Mouse (Mus musculus) c-Kit-positive CD71-positive TER-119-positive erythroid progenitor cells, embryonic 14.5 days (primary cell): Measurements from ENCODE around the gene Tnfrsf13c.

Source experiments
- DNase-seq: peaks from one replicate; pipeline ENCODE4 v3.0.0-alpha.2; 2013; ENCODE audit warnings: low spot score

Gene Tnfrsf13c

DNA sequence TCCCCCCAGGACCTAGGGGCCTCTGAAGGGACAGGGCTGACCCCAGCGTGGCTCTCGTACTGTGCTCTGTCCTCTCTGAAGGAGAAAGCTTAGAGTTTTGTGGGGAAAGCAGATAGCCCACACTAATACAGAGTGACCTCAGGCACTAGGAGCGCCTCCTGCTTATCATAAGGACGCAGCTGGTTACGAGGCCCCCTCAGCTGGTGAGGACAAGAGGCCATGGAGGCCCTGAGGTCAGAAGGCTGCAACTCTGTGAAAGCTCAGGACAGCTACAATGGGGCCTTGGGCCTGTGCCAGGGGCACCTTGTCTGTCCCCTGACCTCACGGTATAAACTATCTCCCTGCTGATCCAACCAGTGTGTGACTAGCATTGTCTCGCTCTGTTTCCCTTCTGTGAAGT is 40.0 kb downstream of the Tnfrsf13c start:
- peak; percentile 80 for DNase-seq

DNA sequence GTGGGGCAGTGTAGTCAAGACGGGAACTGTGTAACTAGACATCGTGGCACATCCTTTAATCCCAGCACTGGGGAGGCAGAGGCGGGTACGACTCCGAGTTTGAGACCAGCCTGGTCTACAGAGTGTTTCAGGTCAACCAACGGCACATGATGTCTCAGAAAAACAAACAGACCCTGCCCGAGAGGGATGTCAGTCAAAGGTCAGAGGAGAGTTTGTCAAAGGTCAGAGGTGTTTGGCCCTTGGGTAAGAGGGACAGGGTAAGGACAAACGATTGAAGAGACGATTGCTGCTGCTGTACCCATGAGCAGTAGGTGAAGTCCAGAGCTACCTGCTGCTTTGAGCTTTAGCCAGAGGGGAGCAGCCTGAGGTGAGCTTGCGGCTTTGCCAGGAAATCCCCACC is 40.6 kb downstream of the Tnfrsf13c start:
- DNase-seq = no peak

DNA sequence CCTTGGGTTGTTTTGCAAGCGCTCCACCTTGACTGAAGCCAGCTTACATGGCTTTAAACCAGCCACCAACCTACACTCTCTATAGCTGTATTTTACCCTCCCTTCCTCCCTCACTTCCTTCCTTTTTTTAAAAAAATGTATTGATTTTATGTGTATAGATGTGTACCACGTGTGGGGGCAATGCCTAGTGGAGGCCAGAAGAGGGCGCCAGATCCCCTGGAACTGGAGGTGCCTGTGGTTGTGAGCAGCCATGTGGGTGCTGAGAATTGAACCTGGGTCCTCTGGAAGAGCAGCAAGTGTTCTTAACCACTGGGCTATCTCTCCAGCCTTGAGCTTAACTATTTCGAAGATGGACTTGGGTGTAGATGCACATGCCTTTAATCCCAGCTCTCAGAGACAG is 41.9 kb downstream of the Tnfrsf13c start:
- DNase-seq = no peak

DNA sequence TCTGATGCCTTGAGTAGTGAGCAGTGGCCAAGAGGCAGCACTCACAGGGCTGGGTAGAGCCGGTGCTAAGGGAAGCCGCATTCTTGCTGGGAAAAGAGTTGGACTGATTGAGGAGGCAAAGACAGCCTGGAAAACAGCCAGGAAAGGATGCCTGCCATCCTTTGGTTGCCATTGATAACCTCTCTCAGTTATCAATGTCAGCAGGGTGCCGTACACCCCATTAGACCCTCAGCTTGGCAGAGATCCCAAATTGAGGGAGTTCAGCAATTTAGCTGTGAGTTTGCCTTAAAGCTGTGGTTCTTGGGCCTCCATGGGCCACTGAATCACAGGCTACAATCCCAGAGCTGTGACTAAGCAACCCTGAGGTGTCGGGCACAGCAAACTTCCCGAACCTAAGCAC is 43.0 kb downstream of the Tnfrsf13c start:
- no peak for DNase-seq

DNA sequence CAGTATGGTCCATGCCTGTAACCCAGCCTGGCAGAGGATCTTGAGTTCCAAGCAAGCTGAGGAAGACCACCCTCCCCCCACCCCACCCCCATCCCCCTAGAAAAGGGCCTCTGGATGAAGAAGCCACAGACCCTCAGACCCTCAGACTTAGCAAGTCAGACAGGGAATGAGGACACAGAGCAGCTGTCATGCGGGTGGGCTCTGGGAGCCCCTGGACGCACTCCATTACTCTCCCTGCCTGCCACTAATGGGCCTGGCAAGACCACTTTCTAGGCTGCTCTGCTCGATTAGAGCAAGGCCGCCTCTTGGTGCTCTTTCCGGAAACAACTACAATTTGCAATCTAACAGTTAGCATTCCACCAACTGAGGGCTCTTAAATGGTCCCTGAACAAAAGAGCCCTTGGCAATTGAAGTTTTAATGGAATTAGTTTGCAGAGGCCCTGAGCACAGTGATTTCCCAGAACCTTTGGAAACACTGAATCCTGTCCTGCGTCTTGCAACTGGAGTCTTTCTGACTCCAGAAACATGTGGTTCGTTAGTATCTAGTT is 46.4 kb downstream of the Tnfrsf13c start:
- no peak for DNase-seq

DNA sequence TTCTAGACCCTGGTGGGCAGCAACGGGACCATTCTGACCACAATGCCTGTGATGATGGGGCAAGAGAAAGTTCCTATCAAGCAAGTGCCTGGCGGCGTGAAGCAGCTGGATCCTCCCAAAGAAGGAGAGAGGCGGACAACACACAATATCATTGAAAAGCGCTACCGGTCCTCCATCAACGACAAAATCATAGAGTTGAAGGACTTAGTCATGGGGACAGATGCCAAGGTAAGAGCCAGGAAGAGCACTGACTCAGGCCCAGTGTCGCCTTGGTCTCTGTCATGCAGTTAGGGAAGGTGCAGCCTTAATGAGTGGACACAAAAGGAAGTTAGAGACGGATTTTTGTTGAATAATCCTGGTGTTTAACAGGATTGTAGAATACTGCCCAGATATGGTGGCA is 49.1 kb downstream of the Tnfrsf13c start:
- no peak for DNase-seq

DNA sequence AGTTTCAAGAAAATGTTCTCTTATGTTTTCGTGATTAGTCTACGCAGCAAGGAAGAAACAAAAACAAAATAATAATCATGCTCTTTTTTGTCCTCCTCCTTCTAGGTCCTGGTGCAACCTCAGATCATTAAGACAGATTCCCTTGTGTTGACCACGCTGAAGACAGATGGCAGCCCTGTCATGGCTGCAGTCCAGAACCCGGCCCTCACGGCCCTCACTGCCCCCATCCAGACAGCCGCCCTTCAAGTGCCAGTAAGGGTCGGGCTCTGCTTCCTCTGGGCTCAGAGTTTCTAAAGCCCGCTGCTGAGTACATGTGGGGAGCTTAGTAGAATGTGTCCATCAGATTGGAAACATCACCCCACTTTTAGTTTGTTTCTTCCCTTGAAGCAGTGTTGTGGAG is 51.5 kb downstream of the Tnfrsf13c start:
- DNase-seq = no peak
